Mouse (Mus musculus) frontal cortex, adult 2 months (tissue): Measurements from ENCODE around the gene Pafah1b3. TPM values are rescaled to one million over a fixed set of nuclear protein-coding genes. Genes with fewer than 3 reads are reported as not detected.

Experiments
- DNase-seq, 2 experiments: peaks; one replicate each; pipeline ENCODE4 v3.0.0; 2022; ENCODE audit warnings: low spot score in 1 of 2; ENCODE audit errors: extremely low spot score in 1 of 2
- polyA plus RNA-seq: library from polyadenylated mRNA; depleted of rRNA; stranded (reverse); fragments of >200 nt; gene quantifications from 2 replicates; pipeline ENCODE4 v1.2.3, GENCODE M21; 2012

Gene Pafah1b3
- polyA plus RNA-seq, 1 experiment = 43.0 TPM

- no peak for DNase-seq
Measured at GRCm38 (mm10) chr7:25282731-25283211, 15.0 kb downstream of the Pafah1b3 start.

GRCm38 (mm10) chr7:25281734-25282601 lies 15.8 kb downstream of the Pafah1b3 start:
- DNase-seq = peak; percentile 91 to 97

DNA sequence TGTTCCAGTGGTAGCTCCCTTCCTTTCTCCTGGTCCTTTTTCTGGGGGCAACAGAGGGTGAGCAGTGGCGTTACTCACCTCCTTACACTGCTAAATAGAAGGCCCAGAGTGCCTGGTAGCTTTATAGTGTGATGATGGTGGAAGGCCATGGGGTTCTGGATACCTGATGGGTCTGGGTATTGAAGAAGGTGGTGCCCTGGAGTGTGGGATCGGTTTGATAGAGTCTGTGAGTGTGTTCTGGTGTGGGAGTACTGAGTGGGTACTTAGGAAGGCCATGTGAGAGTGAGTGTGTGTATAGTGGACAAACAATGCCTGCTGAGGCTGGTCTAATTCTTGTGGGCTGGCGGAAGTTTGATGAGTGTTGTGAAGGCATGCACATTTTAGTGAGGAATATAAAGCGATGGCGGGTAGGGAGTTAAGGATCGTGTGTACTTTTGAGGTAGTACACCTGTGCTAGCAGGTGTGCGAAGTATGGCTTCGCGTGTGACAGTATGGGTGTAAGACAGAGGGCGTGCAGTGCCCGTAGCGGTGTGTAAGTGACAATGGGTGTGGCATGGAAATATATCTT lies 16.5 kb downstream of the Pafah1b3 start:
- DNase-seq = no peak

DNA sequence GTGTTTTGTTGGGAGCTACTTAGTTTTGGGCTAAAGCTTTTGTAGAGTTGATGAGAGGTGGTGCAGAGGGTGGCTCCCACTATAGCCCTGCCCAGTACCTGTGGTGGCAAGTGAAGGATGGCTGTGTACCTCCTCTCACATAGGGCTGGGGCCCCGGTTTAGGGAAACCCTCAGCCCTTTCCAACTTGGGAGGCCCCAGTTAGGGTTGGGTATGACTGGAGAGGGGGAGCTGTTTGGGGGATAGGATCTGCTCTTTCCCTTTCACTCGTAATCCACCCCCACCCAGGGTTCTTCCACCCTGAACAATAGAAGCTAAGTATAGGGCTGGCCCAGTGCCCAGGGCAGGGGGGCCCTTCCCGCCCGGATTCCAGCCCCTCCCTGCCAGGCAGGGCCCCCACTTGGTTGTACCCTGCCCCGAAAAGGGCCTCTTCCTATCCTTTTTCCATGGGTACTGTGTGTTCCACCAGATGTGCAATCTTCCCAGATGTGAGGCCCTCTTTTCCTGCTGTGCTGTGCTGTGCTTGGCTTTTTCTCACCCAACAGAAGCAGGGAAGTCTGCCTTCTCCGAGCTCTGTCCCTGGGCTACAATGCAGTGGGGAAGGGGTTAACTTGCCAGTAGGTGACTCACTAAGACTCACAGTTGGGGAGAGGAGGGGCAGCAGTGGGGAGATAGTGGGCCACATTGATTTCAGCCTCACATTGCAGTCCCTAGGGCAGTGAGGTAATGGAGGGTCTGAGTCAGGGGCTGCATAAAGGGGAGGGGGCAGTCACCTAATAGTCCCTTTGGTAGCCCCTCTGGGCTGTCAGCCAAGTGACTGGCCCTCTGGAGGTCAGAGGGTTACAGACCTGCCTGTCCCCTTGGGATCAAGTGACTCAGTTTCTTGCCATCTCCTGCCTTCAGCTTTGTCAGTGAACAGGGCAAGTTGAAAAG lies 17.7 kb downstream of the Pafah1b3 start:
- no peak for DNase-seq

DNA sequence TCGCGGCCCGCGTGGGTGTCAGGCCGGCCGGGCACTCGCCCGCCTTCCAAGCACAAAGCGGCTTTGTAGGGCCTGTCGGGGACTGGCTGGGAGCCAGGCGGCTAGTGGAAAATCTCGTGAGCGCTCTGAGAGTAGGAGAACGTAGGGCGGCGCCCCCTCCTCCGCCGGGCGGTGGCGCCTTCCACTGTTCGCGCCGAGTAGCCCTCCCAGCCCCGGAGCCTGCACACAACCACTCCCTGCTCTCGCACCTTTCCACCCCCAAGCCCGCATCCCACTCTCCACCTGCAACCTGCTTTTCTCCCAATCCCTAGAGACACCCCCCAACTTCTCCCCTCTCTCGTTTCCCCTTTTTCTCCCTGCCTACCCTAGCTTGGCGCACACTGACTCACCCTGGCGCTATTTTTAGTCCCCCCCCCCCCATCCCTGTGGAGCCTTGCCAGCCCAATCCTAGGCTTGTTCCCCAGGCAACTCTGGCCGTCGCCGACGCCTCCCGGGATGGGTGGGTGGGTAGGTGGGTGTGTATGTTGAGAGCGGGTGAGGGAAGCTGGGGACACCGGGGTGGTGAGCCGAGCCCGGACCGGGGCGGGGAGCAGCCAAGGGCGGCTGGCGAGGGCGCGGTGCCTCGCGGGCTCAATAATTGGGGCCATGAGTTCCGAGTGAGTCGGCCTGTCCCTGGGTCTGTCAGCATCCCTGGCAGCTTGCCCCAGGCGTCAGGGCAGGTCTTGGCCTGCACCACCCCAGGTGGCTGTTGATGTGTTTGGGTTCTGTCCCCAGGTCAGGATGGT lies 18.5 kb downstream of the Pafah1b3 start:
- DNase-seq = peak; percentile 82 to 90

GRCm38 (mm10) chr7:25278341-25279075 lies 19.3 kb downstream of the Pafah1b3 start:
- DNase-seq = peak; percentile 85 to 90

GRCm38 (mm10) chr7:25277998-25278340 lies 19.8 kb downstream of the Pafah1b3 start:
- DNase-seq = no peak

DNA sequence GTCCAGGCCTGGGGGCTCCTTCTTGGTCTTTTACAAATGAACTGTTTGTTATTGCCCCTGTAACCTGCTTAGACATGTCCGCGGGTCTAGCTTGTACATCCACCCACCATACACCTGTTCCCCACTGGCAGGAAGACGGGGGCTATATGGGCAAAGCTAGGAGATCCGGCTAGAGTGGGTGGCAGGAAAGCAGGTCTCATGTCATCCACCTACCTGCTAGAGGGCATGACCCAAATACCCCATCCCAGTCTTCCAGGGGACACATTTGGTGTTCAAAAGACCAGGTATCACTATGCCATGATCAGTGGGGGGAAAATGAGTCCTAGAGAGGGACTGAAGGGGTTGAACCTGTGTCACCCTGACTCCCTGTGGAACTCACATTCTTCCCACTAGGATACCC lies 20.4 kb downstream of the Pafah1b3 start:
- no peak for DNase-seq

DNA sequence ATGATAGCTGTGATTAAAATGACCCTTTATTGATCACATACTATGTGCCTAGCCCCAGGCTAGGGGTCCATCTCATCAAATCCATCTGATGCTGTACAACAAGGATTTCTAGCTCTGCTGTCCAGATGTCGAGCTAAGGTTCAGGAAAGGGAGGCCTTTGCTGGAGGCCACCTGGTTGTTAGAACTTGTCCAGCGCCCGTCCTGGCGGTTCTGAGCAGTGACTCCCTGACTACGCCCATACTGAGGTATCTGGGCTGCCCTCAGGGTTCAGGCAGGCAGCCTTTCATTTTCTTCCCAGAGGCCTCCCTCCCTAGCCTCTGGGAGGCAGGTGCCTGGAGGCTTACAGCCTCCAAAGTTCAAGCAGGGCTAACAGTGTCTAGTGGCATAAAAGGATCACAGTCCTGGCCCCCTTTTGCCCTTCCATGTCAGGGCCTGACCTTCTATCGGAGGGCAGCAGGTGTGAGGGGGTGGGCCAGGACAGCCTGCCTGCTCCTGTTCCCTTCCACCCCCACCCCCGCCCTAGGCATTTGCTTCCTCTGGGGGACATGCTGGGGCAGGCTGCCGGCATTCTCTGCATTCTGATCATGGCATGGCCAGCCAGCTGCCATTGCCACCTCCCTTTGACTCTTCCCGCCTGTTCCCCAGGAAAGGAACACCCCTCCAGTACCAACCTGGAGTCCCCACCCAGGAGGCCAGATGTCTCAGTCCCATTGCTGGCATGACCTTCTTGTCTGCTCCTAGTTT lies 22.1 kb downstream of the Pafah1b3 start:
- DNase-seq = no peak

DNA sequence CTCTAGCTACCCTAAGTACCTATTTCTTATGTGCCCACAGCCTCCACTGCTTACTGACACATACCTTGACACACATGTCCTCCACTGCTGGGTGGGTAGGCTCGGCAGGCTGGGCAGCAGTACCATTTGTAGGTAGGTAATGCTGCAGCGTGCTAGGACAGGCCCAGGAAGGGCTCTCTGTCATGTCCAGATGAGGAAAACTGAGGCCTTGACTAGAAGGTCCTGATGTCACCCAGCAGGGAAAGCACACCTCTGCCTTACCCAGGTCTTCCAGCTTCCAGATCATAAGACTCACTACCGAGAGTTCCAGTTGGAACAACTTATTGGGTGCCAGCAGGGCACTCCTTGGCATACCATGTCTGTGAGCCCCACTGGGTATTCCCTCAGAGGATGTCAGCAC lies 22.8 kb downstream of the Pafah1b3 start:
- no peak for DNase-seq

DNA sequence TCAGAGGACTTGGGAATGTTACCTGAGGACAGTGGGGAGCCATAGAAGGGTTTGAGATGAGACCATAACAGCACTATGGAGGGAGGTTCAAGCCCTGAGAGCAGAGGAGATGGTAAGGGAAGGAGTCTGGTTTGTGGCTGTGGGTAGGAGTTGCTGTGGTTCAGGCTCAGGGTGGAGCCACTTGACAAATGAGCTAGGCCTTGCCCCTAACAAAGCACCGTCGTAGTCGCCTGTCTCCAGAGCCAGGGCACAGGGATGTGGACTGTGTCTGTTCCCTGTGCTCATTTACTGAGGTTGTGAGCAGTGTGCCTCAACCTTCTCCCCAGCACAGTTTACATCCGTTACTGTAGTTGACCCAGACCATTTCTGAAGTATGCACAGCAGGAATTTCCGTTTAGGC lies 23.2 kb downstream of the Pafah1b3 start:
- DNase-seq = no peak

DNA sequence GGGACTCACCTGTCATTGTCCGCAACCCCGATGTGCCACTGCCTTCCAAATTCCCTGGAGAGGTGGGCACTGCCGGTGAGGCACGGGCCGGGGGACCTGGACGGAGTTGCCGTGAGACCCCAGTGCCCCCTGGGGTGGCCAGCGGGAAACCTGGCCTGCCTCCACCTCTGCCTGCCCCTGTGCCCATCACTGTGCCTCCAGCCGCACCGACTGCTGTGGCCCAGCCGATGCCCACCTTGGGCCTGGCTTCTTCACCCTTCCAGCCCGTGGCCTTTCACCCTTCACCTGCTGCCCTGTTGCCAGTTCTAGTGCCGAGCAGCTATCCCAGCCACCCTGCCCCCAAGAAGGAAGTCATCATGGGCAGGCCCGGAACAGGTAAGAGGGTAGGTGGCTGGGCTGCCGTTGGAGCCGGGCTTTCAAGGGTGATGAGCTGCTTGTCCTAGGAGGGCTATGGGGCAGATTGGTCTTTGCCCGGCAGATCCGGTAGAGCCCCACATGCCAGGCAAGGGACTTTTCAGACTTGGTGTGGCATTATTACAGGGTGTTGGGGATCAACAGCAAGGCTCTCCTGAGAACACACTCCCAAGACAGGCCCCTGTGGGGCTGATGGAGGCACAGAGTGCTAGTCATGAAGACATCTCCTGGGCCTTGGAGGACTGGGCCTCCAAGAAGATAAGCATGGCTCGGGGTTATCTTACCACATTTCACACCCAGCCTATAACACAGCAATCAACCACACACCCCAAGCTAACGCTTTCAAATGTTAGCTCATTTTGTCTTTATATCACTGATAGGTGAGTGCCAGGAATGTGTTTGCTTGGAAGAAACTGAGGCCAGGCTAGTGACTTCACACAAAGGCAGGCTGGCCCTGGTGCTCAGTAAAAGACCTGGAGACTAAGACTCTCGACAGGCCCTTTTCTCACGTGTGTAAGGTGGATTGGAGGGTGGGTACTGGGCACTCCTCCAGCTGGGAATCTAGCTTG lies 24.2 kb downstream of the Pafah1b3 start:
- DNase-seq = no peak

DNA sequence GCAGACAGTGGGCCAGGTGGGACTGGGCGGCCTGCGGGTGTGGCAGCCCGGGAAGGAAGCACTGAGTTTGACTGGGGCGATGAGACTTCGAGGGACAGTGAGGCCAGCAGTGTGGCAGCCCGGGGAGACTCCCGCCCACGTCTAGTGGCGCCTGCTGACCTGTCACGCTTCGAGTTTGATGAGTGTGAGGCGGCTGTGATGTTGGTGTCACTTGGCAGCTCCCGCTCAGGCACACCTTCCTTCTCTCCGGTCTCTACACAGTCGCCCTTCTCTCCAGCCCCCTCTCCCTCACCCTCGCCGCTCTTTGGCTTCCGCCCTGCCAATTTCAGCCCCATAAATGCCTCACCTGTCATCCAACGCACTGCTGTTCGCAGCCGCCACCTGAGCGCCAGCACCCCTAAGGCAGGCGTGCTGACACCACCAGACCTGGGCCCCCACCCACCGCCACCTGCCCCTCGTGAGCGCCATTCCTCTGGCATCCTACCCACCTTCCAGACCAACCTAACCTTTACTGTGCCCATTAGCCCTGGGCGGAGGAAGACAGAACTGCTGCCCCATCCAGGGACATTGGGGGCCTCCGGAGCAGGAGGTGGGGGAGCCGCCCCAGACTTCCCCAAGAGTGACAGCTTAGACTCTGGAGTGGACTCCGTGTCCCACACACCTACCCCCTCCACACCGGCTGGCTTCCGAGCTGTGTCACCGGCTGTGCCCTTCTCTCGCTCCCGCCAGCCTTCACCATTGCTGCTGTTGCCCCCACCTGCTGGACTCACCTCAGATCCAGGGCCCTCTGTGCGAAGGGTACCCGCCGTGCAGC lies 25.1 kb downstream of the Pafah1b3 start:
- no peak for DNase-seq

- DNase-seq = no peak
Measured at GRCm38 (mm10) chr7:25271651-25272444, 25.9 kb downstream of the Pafah1b3 start.

DNA sequence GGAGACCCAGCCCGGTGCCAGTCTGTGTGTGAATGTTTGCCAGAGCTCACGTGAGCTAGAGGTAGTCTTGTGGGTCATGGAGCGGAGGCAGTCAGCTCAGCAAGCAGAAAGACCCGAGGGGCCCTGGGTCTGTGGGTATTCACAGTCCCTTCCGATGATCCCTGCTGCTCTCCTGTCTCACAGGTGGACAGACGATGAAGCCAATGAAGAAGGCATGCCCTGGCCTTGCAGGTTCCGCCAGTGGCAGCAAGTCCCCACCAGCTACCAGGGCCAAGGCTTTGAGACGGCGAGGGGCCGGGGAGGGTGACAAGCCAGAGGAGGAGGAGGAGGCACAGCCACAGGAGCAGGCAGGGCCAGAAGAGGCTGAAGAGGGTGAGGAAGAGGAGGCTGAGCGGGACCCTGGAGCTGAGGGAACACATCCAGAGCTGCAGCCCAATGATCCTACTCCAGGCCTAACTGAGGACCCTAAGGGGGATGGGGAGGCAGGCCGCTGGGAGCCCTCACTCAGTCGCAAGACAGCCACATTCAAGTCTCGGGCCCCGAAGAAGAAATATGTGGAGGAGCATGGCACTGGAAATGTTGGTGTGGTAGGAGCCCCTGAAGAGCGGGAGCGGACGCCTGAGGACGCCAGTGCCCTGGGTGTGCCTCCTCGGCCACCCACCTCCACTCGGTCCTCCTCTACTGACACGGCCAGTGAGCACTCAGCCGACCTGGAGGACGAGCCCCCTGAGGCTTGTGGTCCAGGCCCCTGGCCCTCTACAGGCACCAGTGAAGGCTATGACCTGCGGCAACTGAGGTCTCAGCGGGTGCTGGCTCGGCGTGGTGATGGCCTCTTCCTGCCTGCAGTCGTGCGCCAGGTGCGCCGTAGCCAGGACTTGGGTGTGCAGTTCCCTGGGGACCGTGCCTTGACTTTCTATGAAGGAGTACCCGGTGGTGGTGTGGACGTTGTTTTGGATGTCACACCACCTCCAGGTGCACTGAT lies 26.8 kb downstream of the Pafah1b3 start:
- no peak for DNase-seq
